Mouse (Mus musculus) erythroblast, embryonic 14.5 days (primary cell): ENCODE results near the gene Epx.

ENCODE experiments used
- GATA1 ChIP-seq: IDR thresholded peaks from 2 replicates; pipeline ENCODE4 v1.6.1; 2012; ENCODE audit warnings: low read length, inconsistent platforms, mixed read lengths
- TAL1 ChIP-seq: IDR thresholded peaks from 3 replicates; pipeline ENCODE4 v1.6.1; 2012; ENCODE audit warnings: low read length, inconsistent platforms, mixed read lengths

DNA sequence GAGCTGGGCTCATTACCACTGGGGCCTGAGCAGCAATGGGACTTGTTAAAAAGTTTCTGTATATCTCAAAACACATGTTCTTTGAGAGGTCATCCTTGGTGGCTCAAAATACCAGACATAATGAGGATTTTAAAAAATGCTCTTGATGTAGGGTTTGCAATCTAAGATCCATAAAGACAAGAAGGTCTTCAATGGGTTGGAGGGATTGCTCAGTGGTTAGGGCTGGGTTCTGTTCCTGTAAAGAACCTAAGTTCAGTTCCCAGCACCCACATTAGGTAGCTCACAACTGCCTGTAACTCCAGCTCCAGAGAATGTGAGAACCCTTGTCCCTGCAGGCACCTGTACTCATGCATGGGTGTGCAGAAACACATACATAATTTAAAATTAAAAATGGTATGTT lies 22.0 kb upstream of the Epx start, which contains the start of gene Olfr463:
- TF ChIP-seq GATA1 (no peak), TAL1 (no peak)
